Comparison of ENCODE assay signal across 20 mouse cellular contexts in genomic region chr10:105797250-105797924, GRCm38 (mm10). TPM values are rescaled to one million over a fixed set of nuclear protein-coding genes. Genes with fewer than 3 reads are reported as not detected.
A peak's percentile ranks its signal among the peaks of the same experiment; 100 is the strongest.
DNase-seq lines count a peak whose midpoint lies in the region; ATAC-seq and TF ChIP-seq lines count a peak whose summit lies in the region.
"Had no signal": no experiment of that assay in that cellular context is flagged by ENCODE, and none has a peak within 500 bp of the region (broad histone marks: within the 10 kb centered on the region; RNA-seq: fewer than 3 reads in every experiment).

No protein-coding gene starts in this region.

- no peaks in the 10 kb centered on the region for H3K36me3 ChIP-seq in forebrain, postnatal 0 days (ENCODE audit: insufficient read depth)
- no peaks in the 10 kb centered on the region for H3K36me3 ChIP-seq in lung, postnatal 0 days (ENCODE audit: insufficient read depth, low read length)
- no peaks in the 10 kb centered on the region for H3K36me3 ChIP-seq in stomach, embryonic 14.5 days (ENCODE audit: control insufficient read depth, insufficient read depth, low read length)
- H3K36me3 ChIP-seq in midbrain, embryonic 14.5 days (ENCODE audit: control insufficient read depth, insufficient read depth, low read length), result no peaks in the 10 kb centered on the region
- H3K36me3 ChIP-seq: hindbrain, embryonic 15.5 days; limb, embryonic 12.5 days had no signal

- no peaks in the 10 kb centered on the region for H3K9me3 ChIP-seq in forebrain, postnatal 0 days (ENCODE audit: low read length)
- no peaks in the 10 kb centered on the region for H3K9me3 ChIP-seq in lung, postnatal 0 days (ENCODE audit: low read length)
- no peaks in the 10 kb centered on the region for H3K9me3 ChIP-seq in stomach, embryonic 14.5 days (ENCODE audit: control insufficient read depth, low read depth, low read length)
- H3K9me3 ChIP-seq in midbrain, embryonic 14.5 days (ENCODE audit: control insufficient read depth, low read length), result no peaks in the 10 kb centered on the region
- H3K9me3 ChIP-seq: hindbrain, embryonic 15.5 days; kidney, embryonic 15.5 days; limb, embryonic 12.5 days; neural tube, embryonic 15.5 days had no signal

- no peak for TF ChIP-seq EP300 in lung, postnatal 0 days (IDR thresholded peaks at IDR 0.05)

- TF ChIP-seq CTCF in forebrain, postnatal 0 days (IDR thresholded peaks at IDR 0.05; ENCODE audit: low read depth), result no peak
- TF ChIP-seq CTCF in lung, postnatal 0 days (IDR thresholded peaks at IDR 0.05), result no peak

- intact Hi-C loops in heart, postnatal 36 days (cut with DNase I), result no loop called here

- H3K4me2 ChIP-seq in forebrain, postnatal 0 days (ENCODE audit: low read depth), result no peak overlapping the region
- no peak overlapping the region for H3K4me2 ChIP-seq in lung, postnatal 0 days (replicated peaks; ENCODE audit: low read depth, low read length)
- H3K4me2 ChIP-seq in stomach, embryonic 14.5 days (replicated peaks; ENCODE audit: low read depth, low read length), result no peak overlapping the region
- no peak overlapping the region for H3K4me2 ChIP-seq in midbrain, embryonic 14.5 days (ENCODE audit: low read length)
- H3K4me2 ChIP-seq: hindbrain, embryonic 15.5 days; kidney, embryonic 15.5 days; limb, embryonic 12.5 days; liver, embryonic 11.5 days; neural tube, embryonic 15.5 days had no signal

- no peak overlapping the region for H3K27ac ChIP-seq in forebrain, postnatal 0 days (ENCODE audit: low read depth, low read length)
- H3K27ac ChIP-seq in lung, postnatal 0 days (ENCODE audit: low read length), result no peak overlapping the region
- H3K27ac ChIP-seq in stomach, embryonic 14.5 days (ENCODE audit: low read length), result no peak overlapping the region
- no peak overlapping the region for H3K27ac ChIP-seq in midbrain, embryonic 14.5 days (replicated peaks; ENCODE audit: low read depth, low read length)
- H3K27ac ChIP-seq: heart, adult 2 months; hindbrain, embryonic 15.5 days; kidney, embryonic 15.5 days; limb, embryonic 12.5 days; macrophage; neural tube, embryonic 15.5 days had no signal

- no peak overlapping the region for H3K9ac ChIP-seq in forebrain, postnatal 0 days
- no peak overlapping the region for H3K9ac ChIP-seq in lung, postnatal 0 days (replicated peaks; ENCODE audit: low read depth)
- H3K9ac ChIP-seq in stomach, embryonic 14.5 days (replicated peaks; ENCODE audit: low read depth, low read length), result no peak overlapping the region
- no peak overlapping the region for H3K9ac ChIP-seq in midbrain, embryonic 14.5 days (replicated peaks; ENCODE audit: low read length)
- H3K9ac ChIP-seq: hindbrain, embryonic 15.5 days; kidney, embryonic 15.5 days; limb, embryonic 12.5 days; neural tube, embryonic 15.5 days had no signal

- H3K4me3 ChIP-seq in forebrain, postnatal 0 days (ENCODE audit: low read depth, low read length), result no peak overlapping the region
- no peak overlapping the region for H3K4me3 ChIP-seq in lung, postnatal 0 days (ENCODE audit: low read depth, low read length)
- no peak overlapping the region for H3K4me3 ChIP-seq in stomach, embryonic 14.5 days (ENCODE audit: low read depth, low read length)
- no peak overlapping the region for H3K4me3 ChIP-seq in midbrain, embryonic 14.5 days (replicated peaks; ENCODE audit: low read depth, low read length)
- H3K4me3 ChIP-seq: heart, adult 2 months; hindbrain, embryonic 15.5 days; kidney, embryonic 15.5 days; limb, embryonic 12.5 days; neural tube, embryonic 15.5 days had no signal

- WGBS in forebrain, postnatal 0 days, result 48% methylated on average over 8 of the region's 8 CpGs
- 41% methylated on average over 8 of the region's 8 CpGs for WGBS in lung, postnatal 0 days
- 46% methylated on average over 8 of the region's 8 CpGs for WGBS in stomach, embryonic 14.5 days
- WGBS in midbrain, embryonic 14.5 days, result 88% methylated on average over 8 of the region's 8 CpGs

- peak; percentile 17 for DNase-seq in heart, postnatal 4 days
- no peak for DNase-seq in heart, postnatal 36 days
- no peak for DNase-seq in forebrain, postnatal 0 days
- DNase-seq in lung, postnatal 0 days (ENCODE audit: low spot score), result peak; percentile 78
- no peak for DNase-seq in urinary bladder, adult 2 months (ENCODE audit: low spot score)
- DNase-seq in midbrain, embryonic 14.5 days, result no peak
- DNase-seq: adrenal gland, adult 8-10 months; cerebellum, adult 2 months; gastrocnemius, postnatal 10 days; heart, adult 2 months; right cerebral cortex, adult 18-20 months had no signal

- ATAC-seq in forebrain, postnatal 0 days, result peak; percentile 61
- peak; percentile 57 for ATAC-seq in lung, postnatal 0 days
- peak; percentile 25; the same call in 1 of the 2 replicates for ATAC-seq in stomach, embryonic 14.5 days (ENCODE audit: insufficient number of reproducible peaks, insufficient read depth, low FRiP score, low read depth)
- no peak for ATAC-seq in midbrain, embryonic 14.5 days (ENCODE audit: low FRiP score, low TSS enrichment)
- ATAC-seq: activated CD4-positive, CD25-positive, alpha-beta regulatory T cell, adult 4 months; midbrain, embryonic 16.5 days had no signal

- no peaks in the 10 kb centered on the region for H3K27me3 ChIP-seq in forebrain, postnatal 0 days (ENCODE audit: insufficient read depth, low read length)
- H3K27me3 ChIP-seq in lung, postnatal 0 days (replicated peaks; ENCODE audit: insufficient read depth, low read length), result no peaks in the 10 kb centered on the region
- no peaks in the 10 kb centered on the region for H3K27me3 ChIP-seq in stomach, embryonic 14.5 days (ENCODE audit: control insufficient read depth, insufficient read depth, low read length)
- H3K27me3 ChIP-seq in midbrain, embryonic 14.5 days (ENCODE audit: control insufficient read depth, insufficient read depth, low read length), result no peaks in the 10 kb centered on the region
- H3K27me3 ChIP-seq: hindbrain, embryonic 15.5 days; kidney, embryonic 15.5 days; limb, embryonic 12.5 days; neural tube, embryonic 15.5 days had no signal

- H3K4me1 ChIP-seq in forebrain, postnatal 0 days (ENCODE audit: insufficient read depth), result no peaks in the 10 kb centered on the region
- no peaks in the 10 kb centered on the region for H3K4me1 ChIP-seq in lung, postnatal 0 days (ENCODE audit: insufficient read depth, low read depth, low read length)
- H3K4me1 ChIP-seq in stomach, embryonic 14.5 days (ENCODE audit: control insufficient read depth, insufficient read depth, low read length), result peaks cover 7% of the 10 kb centered on the region; the same call in 1 of the 2 replicates
- no peaks in the 10 kb centered on the region for H3K4me1 ChIP-seq in midbrain, embryonic 14.5 days (ENCODE audit: control insufficient read depth, insufficient read depth, low read length)
- H3K4me1 ChIP-seq: hindbrain, embryonic 15.5 days; kidney, embryonic 15.5 days; neural tube, embryonic 15.5 days had no signal

RNA-seq across cellular contexts. Expression of gene Ccdc59, which starts 43.5 kb away (rescaled TPM):
- 10 to 100 TPM; 15.4 to 15.7 TPM for total RNA-seq in heart, postnatal 4 days (2021)
- 10 to 100 TPM; 10.2 to 10.6 TPM for total RNA-seq in heart, postnatal 36 days (2021)
- total RNA-seq in forebrain, postnatal 0 days (2014; rRNA removed), result 22.7 and 24.5 TPM in 2 replicates
- 47.2 and 52.6 TPM in 2 replicates for polyA plus RNA-seq in forebrain, postnatal 0 days (2015; fragmentation: Nextera tagmentation; extraction: Ambion mirVana)
- polyA plus RNA-seq in lung, postnatal 0 days (2015; fragmentation: Nextera tagmentation; extraction: Ambion mirVana), result 46.8 and 49.2 TPM in 2 replicates
- polyA plus RNA-seq in stomach, embryonic 14.5 days (2014; fragmentation: Nextera tagmentation; extraction: Ambion mirVana), result 54.4 and 58.0 TPM in 2 replicates
- 21.6 and 25.5 TPM in 2 replicates for polyA plus RNA-seq in urinary bladder, adult 2 months (2012; rRNA removed)
- 43.9 and 50.0 TPM in 2 replicates for polyA plus RNA-seq in midbrain, embryonic 14.5 days (2014; fragmentation: Nextera tagmentation; extraction: Ambion mirVana)

RNA-seq across cellular contexts. Expression of gene Mettl25, which starts 43.8 kb away (rescaled TPM):
- 1 to 10 TPM; 8.2 to 9.1 TPM for total RNA-seq in heart, postnatal 4 days (2021)
- total RNA-seq in heart, postnatal 36 days (2021), result 1 to 10 TPM; 5.1 TPM
- total RNA-seq in forebrain, postnatal 0 days (2014; rRNA removed), result 17.5 and 21.5 TPM in 2 replicates
- 13.6 and 15.3 TPM in 2 replicates for polyA plus RNA-seq in forebrain, postnatal 0 days (2015; fragmentation: Nextera tagmentation; extraction: Ambion mirVana)
- polyA plus RNA-seq in lung, postnatal 0 days (2015; fragmentation: Nextera tagmentation; extraction: Ambion mirVana), result 10.8 and 11.7 TPM in 2 replicates
- polyA plus RNA-seq in stomach, embryonic 14.5 days (2014; fragmentation: Nextera tagmentation; extraction: Ambion mirVana), result 16.0 and 16.5 TPM in 2 replicates
- 5.5 and 6.4 TPM in 2 replicates for polyA plus RNA-seq in urinary bladder, adult 2 months (2012; rRNA removed)
- polyA plus RNA-seq in midbrain, embryonic 14.5 days (2014; fragmentation: Nextera tagmentation; extraction: Ambion mirVana), result 15.3 and 18.9 TPM in 2 replicates

Comparison
In these comparisons a context has a peak if more than half of its experiments do, and no peak if none do; other contexts are left out.
1. DNase-seq: peak in heart, postnatal 4 days (single experiment) and lung, postnatal 0 days (single experiment); none in heart, postnatal 36 days (0 of 2), forebrain, postnatal 0 days (single experiment), urinary bladder, adult 2 months (single experiment) and midbrain, embryonic 14.5 days (single experiment).